10 mouse cellular contexts compared by ENCODE assay signal in the genomic region with DNA sequence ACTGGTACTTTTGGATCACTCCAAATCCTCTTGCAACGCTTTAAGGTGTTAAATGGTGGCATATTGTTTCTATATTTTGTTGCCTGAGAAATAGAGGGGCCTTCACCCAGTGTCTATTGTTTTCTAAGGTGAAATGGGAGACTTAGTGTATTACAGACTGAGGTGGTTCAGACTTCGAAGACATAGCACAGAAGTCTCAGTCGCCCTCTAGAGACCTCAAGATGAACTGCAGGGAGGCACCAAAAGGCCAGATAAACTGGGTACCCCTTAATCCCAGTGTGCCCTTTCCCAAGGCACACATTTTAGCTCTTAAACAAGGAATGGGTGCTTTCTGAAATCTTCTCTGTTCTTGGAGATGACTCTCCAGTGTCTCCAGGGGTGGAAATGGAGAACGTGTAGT.
DNase-seq lines count a peak whose midpoint lies in the region; ATAC-seq and TF ChIP-seq lines count a peak whose summit lies in the region.
"Had no signal": no experiment of that assay in that cellular context is flagged by ENCODE, and none has a peak within 500 bp of the region (broad histone marks: within the 10 kb centered on the region; RNA-seq: fewer than 3 reads in every experiment).

No protein-coding gene starts in this region.

- WGBS in intestine, postnatal 0 days = 22% methylated on average over 4 of the region's 4 CpGs
- WGBS in intestine, embryonic 16.5 days = 18% methylated on average over 4 of the region's 4 CpGs

- no peaks in the 10 kb centered on the region for H3K27me3 ChIP-seq in intestine, postnatal 0 days (replicated peaks; ENCODE audit: control insufficient read depth, insufficient read depth, low read length)
- no peaks in the 10 kb centered on the region for H3K27me3 ChIP-seq in intestine, embryonic 16.5 days (replicated peaks; ENCODE audit: control insufficient read depth, insufficient read depth, low read length)
- H3K27me3 ChIP-seq in E14TG2a.4 (ENCODE audit: insufficient read depth, low read length) = no peaks in the 10 kb centered on the region
- H3K27me3 ChIP-seq: hindbrain, embryonic 15.5 days; neural tube, embryonic 13.5 days had no signal

- peak; percentile 87 for TF ChIP-seq CTCF in intestine, postnatal 0 days (IDR thresholded peaks at IDR 0.05; ENCODE audit: low read depth)
- peak; percentile 98 for TF ChIP-seq CTCF in E14TG2a.4 (conservative IDR thresholded peaks at IDR 0.05; ENCODE audit: low read length)

- no peak overlapping the region for H3K4me2 ChIP-seq in intestine, postnatal 0 days (replicated peaks; ENCODE audit: low read depth)
- H3K4me2 ChIP-seq in intestine, embryonic 16.5 days (ENCODE audit: low read depth, low read length) = no peak overlapping the region
- H3K4me2 ChIP-seq: hindbrain, embryonic 15.5 days; neural tube, embryonic 13.5 days had no signal

- ATAC-seq in intestine, postnatal 0 days = no peak
- ATAC-seq in intestine, embryonic 16.5 days = no peak
- ATAC-seq in megakaryocyte, adult 5-6 weeks (ENCODE audit: poor library complexity, severe bottlenecking) = peak; percentile 68

- no peak overlapping the region for H3K4me3 ChIP-seq in intestine, postnatal 0 days (ENCODE audit: low read depth, low read length)
- H3K4me3 ChIP-seq in intestine, embryonic 16.5 days (ENCODE audit: low read length) = no peak overlapping the region
- H3K4me3 ChIP-seq in E14TG2a.4 (replicated peaks; ENCODE audit: low read length) = no peak overlapping the region
- H3K4me3 ChIP-seq: hindbrain, embryonic 15.5 days; neural tube, embryonic 13.5 days had no signal

- DNase-seq in adrenal gland, postnatal 14 days = peak; percentile 47
- DNase-seq in embryo, embryonic 9.5 days (ENCODE audit: extremely low spot score) = peak; percentile 31
- peak; percentile 63 for DNase-seq in kidney, adult 9 months
- DNase-seq in thymus, postnatal 4 days = peak; percentile 48

- no peaks in the 10 kb centered on the region for H3K9me3 ChIP-seq in intestine, postnatal 0 days (ENCODE audit: control insufficient read depth)
- no peaks in the 10 kb centered on the region for H3K9me3 ChIP-seq in intestine, embryonic 16.5 days (ENCODE audit: control insufficient read depth, low read length)
- no peaks in the 10 kb centered on the region for H3K9me3 ChIP-seq in E14TG2a.4 (ENCODE audit: low read length)
- H3K9me3 ChIP-seq: hindbrain, embryonic 15.5 days; neural tube, embryonic 13.5 days had no signal

- no peaks in the 10 kb centered on the region for H3K4me1 ChIP-seq in intestine, postnatal 0 days (replicated peaks; ENCODE audit: control insufficient read depth, insufficient read depth, low read length)
- no peaks in the 10 kb centered on the region for H3K4me1 ChIP-seq in intestine, embryonic 16.5 days (ENCODE audit: control insufficient read depth, insufficient read depth, low read length)
- peaks cover 14% of the 10 kb centered on the region for H3K4me1 ChIP-seq in E14TG2a.4 (replicated peaks; ENCODE audit: low read depth, low read length)
- H3K4me1 ChIP-seq: hindbrain, embryonic 15.5 days had no signal

- no peak overlapping the region for H3K9ac ChIP-seq in intestine, postnatal 0 days (ENCODE audit: low read depth, low read length)
- H3K9ac ChIP-seq in intestine, embryonic 16.5 days (ENCODE audit: low read depth, low read length) = no peak overlapping the region
- H3K9ac ChIP-seq: hindbrain, embryonic 15.5 days; neural tube, embryonic 13.5 days had no signal

- H3K36me3 ChIP-seq in intestine, postnatal 0 days (ENCODE audit: control insufficient read depth, insufficient read depth) = no peaks in the 10 kb centered on the region
- H3K36me3 ChIP-seq in intestine, embryonic 16.5 days (ENCODE audit: control insufficient read depth, insufficient read depth, low read length) = no peaks in the 10 kb centered on the region
- no peaks in the 10 kb centered on the region for H3K36me3 ChIP-seq in E14TG2a.4 (ENCODE audit: insufficient read depth, low read length)
- H3K36me3 ChIP-seq: hindbrain, embryonic 15.5 days; neural tube, embryonic 13.5 days had no signal

- H3K27ac ChIP-seq in intestine, postnatal 0 days (ENCODE audit: low read depth, low read length) = no peak overlapping the region
- no peak overlapping the region for H3K27ac ChIP-seq in intestine, embryonic 16.5 days (ENCODE audit: low read length)
- H3K27ac ChIP-seq: hindbrain, embryonic 15.5 days; neural tube, embryonic 13.5 days had no signal
